Mouse (Mus musculus): ENCODE results near the gene Accsl. TPM values are rescaled to one million over a fixed set of nuclear protein-coding genes. Genes with fewer than 3 reads are reported as not detected.

Accsl gene
- polyA plus RNA-seq, 1 experiment from 2014 or later, result 0.12 TPM

GRCm38 (mm10) chr2:93809931-93810330, 59.0 kb downstream of the Accsl start:
- no peak for DNase-seq (ENCODE audit: low spot score)

GRCm38 (mm10) chr2:93808071-93808470, 60.9 kb downstream of the Accsl start:
- no peak for DNase-seq (ENCODE audit: low spot score)

GRCm38 (mm10) chr2:93807440-93807839, 61.5 kb downstream of the Accsl start:
- DNase-seq (ENCODE audit: low spot score), result no peak

- DNase-seq (ENCODE audit: low spot score), result no peak
These were observed 62.3 kb downstream of the Accsl start for GRCm38 (mm10) chr2:93806487-93807201.

- no peak for DNase-seq (ENCODE audit: low spot score)
These were observed 63.4 kb downstream of the Accsl start for GRCm38 (mm10) chr2:93805523-93805922.

Other genes starting within 250 kb of the Accsl start
- 0.06 and 0.07 TPM in 2 replicates for gene Alx4, start 226.8 kb downstream of the Accsl start, polyA plus RNA-seq (2015; fragmentation: Nextera tagmentation; extraction: Ambion mirVana)
- gene Ext2, start 46.6 kb downstream of the Accsl start, polyA plus RNA-seq (2015; fragmentation: Nextera tagmentation; extraction: Ambion mirVana), result 48.3 and 49.5 TPM in 2 replicates
- 5.7 and 7.7 TPM in 2 replicates for gene Accs, start 19.2 kb downstream of the Accsl start, polyA plus RNA-seq (2015; fragmentation: Nextera tagmentation; extraction: Ambion mirVana)
- gene Gm13889, start 88.0 kb upstream of the Accsl start, polyA plus RNA-seq (2015; fragmentation: Nextera tagmentation; extraction: Ambion mirVana), result 2.7 and 3.3 TPM in 2 replicates
- not detected in 2 replicates for gene Gm27027, start 127.2 kb upstream of the Accsl start, polyA plus RNA-seq (2015; fragmentation: Nextera tagmentation; extraction: Ambion mirVana)
- 62.2 and 78.8 TPM in 2 replicates for gene Alkbh3, start 141.7 kb upstream of the Accsl start, polyA plus RNA-seq (2015; fragmentation: Nextera tagmentation; extraction: Ambion mirVana)